Mouse (Mus musculus) layer of hippocampus, adult 2 months (tissue): Measurements from ENCODE around the gene Traf7. TPM values are rescaled to one million over a fixed set of nuclear protein-coding genes. Genes with fewer than 3 reads are reported as not detected.

Experiments used
- DNase-seq, 2 experiments: peaks; one replicate each; pipeline ENCODE4 v3.0.0; 2022; ENCODE audit warnings: low spot score in 2 of 2
- H3K27ac ChIP-seq: fragments of 200-600 bp; 2 replicates; pipeline ENCODE4 v1.8.1; 2022
- H3K4me3 ChIP-seq: fragments of 200-600 bp; 2 replicates; pipeline ENCODE4 v1.8.1; 2022; ENCODE audit warnings: mild to moderate bottlenecking
- CTCF ChIP-seq: fragments of 200-600 bp; conservative IDR thresholded peaks from 2 replicates; pipeline ENCODE4 v1.8.1; 2022; ENCODE audit warnings: antibody characterized with exemption, mild to moderate bottlenecking, moderate library complexity
- total RNA-seq, 2 experiments: library from RNA; stranded (reverse); gene quantifications; 2 replicates each; pipeline ENCODE4 v1.2.3; 2021

The Traf7 gene
- total RNA-seq, 2 experiments from 2014 or later, result 87.9 to 95.5 TPM

DNA sequence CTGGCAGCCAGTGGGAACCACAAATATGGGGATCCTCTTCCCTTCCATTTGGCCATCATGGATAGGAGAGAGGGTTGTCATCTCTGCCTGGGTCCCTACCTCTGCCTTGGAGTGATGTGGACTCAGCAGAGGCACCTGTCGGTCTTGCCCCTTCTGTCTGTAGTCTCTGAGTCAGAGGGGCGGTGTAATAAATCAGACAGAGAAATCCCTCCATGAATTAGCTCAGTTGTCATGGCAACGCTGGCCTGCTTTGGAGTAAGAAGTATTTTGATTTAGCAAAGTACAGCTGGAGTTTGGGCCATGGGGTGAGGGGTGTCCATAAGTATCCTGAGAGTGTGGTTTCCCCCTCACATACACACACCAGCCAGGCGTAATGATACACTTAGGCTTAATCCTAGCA, 37.3 kb downstream of the Traf7 start:
- TF ChIP-seq CTCF, result no peak
- DNase-seq, result no peak
- peak overlapping the region; percentile 98 for H3K27ac ChIP-seq
- H3K4me3 ChIP-seq, result peak overlapping the region; percentile 66

- peak overlapping the region; percentile 98 for H3K27ac ChIP-seq
- H3K4me3 ChIP-seq, result peak overlapping the region; percentile 66
- 0 out of 2 replicates have a peak, but pooled peaks have one; percentile 8 for TF ChIP-seq CTCF
- DNase-seq, result no peak
These were observed 38.3 kb downstream of the Traf7 start for GRCm38 (mm10) chr17:24489265-24490030.

DNA sequence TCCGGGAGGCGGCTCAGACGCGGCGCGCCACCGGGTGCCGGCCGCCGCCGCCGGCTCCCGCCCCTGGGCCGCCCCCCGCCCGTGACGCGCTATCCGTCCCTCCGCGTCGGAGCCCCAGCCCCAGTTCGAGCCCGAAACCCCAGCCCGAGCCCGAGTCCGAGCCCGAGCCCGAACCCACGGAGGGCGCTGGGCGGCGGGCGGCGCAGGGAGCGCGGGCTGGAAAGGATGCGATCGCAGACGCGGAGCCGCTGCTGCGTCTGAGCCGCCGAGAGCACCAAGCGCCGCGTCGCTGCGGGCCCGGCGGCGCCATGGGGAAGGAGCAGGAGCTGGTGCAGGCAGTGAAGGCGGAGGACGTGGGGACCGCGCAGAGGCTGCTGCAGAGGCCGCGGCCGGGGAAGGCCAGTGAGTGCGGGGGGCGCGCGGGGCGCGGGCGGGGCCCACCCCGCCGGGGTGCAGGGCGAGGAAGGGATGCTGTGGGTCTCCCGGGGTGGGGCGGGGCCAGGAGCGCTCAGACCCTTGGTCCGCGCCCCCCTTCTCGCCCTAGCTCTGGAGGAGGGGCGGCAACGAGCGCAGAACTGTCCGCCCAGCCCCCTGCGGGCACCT, 39.0 kb downstream of the Traf7 start:
- DNase-seq, result no peak
- no peak for TF ChIP-seq CTCF
- Histone ChIP-seq H3K4me3 (peak overlapping the region; percentile 66), H3K27ac (peak overlapping the region; percentile 98)

- no peak for DNase-seq
- peak within 1 kb of the TSS; percentile 98 for H3K27ac ChIP-seq
- no peak for TF ChIP-seq CTCF
- H3K4me3 ChIP-seq, result peak within 1 kb of the TSS; percentile 66
These were observed 39.5 kb downstream of the Traf7 start, which contains the start of gene Caskin1 for GRCm38 (mm10) chr17:24488186-24488661. TSS of gene Caskin1 (plus strand) at chr17:24488601.

- DNase-seq, result no peak
- no peak overlapping the region for H3K4me3 ChIP-seq
- peak overlapping the region; percentile 36 for H3K27ac ChIP-seq
- TF ChIP-seq CTCF, result no peak
These were observed 42.5 kb downstream of the Traf7 start for GRCm38 (mm10) chr17:24485090-24485860.

GRCm38 (mm10) chr17:24483495-24483894, 44.2 kb downstream of the Traf7 start:
- DNase-seq, result no peak
- Histone ChIP-seq H3K27ac (no peak overlapping the region), H3K4me3 (no peak overlapping the region)
- no peak for TF ChIP-seq CTCF

GRCm38 (mm10) chr17:24481027-24481815, 46.5 kb downstream of the Traf7 start:
- no peak for TF ChIP-seq CTCF
- Histone ChIP-seq H3K27ac (no peak overlapping the region), H3K4me3 (no peak overlapping the region)
- no peak for DNase-seq

- DNase-seq, result no peak
- TF ChIP-seq CTCF, result peak; percentile 69
- H3K4me3 ChIP-seq, result no peak overlapping the region
- no peak overlapping the region for H3K27ac ChIP-seq
These were observed 47.4 kb downstream of the Traf7 start for GRCm38 (mm10) chr17:24480201-24480826.

GRCm38 (mm10) chr17:24479431-24479830, 48.3 kb downstream of the Traf7 start:
- Histone ChIP-seq H3K4me3 (peak overlapping the region; percentile 68), H3K27ac (peak overlapping the region; percentile 99)
- TF ChIP-seq CTCF, result no peak
- DNase-seq, result no peak

DNA sequence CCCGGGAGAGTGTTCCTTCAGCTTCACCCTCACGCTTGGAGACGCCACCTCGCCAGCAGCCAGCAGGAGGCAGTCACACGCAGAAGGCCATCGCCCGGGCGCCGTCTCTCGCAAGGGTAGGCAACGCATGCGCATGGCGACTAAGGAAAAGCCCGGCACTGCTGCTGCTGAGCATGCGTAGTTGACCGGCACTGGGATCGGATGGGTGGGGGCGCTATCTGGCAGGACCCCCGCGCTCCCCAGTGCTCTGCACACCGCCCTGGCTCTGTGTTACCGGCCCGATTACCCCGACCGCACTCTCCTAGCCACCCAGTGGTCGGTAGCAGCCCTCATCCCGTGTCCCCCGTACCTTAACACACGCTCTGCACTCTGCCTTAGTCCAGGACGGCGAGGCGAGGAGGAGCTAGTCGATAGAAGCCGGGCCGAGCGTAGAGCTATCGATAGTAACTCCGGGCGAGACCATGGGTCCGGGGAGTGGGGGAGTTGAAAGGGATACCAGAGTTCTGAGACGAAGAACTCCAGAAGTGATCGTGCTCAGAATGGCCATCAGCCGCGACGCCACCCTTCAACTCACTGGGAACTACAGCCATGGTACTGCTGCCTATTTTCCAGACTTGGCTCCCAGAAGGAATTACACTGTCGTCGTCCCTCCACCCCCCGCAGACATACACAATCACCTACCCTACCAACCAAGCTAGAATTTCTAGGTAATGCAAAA, 48.9 kb downstream of the Traf7 start, which contains the start of gene Mlst8:
Mlst8 (minus strand) TSS at position 416 of the 718 bp plus-strand sequence.
- peak within 1 kb of the TSS; percentile 68 for H3K4me3 ChIP-seq
- DNase-seq, result peak; percentile 96 to 99
- peak; percentile 89 for TF ChIP-seq CTCF
- peak within 1 kb of the TSS; percentile 99 for H3K27ac ChIP-seq

DNA sequence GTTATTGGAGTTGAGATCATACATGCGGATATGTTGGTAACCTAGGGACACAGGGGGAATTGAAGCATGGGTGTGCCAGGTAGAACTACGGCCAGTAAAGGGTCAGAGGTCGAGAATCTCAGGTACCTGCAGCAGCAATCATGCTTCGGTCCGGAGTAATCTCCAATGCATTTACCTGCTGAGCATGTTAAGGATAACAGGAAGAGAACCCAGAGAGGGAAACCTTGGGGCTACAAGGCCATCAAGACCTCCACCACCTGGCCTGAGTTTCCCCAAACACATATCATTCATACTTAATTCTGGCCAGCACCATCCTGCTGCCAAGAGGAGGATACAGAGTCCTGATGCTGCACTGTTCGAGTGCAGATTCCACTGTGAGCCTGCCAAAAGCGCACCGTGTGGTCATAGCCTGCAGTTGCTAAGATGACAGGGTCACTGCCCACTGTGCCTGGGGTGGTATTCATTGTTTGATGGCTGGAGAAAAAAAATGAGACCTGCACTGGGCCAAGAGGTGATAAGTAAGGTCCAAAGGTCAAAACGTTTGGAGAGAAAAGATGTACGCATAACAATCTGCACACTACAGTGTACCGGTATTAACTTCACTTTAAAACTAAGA, 49.6 kb downstream of the Traf7 start:
- peak overlapping the region; percentile 99 for H3K27ac ChIP-seq
- TF ChIP-seq CTCF, result no peak
- no peak for DNase-seq

More for the DNA sequence above, 49.6 kb downstream of the Traf7 start:
- peak overlapping the region; percentile 68 for H3K4me3 ChIP-seq
